Mouse (Mus musculus) adrenal gland, postnatal 14 days (tissue): ENCODE results near the gene Lamp3. TPM values are rescaled to one million over a fixed set of nuclear protein-coding genes. Genes with fewer than 3 reads are reported as not detected.
"Not testable (repeated sequence)": the region's sequence is repeated elsewhere in the genome, so short reads cannot be mapped to it uniquely, and the experiment has no call there.

Experiments
- DNase-seq: peaks from one replicate; pipeline ENCODE4 v3.0.0; 2021; ENCODE audit warnings: mixed read lengths
- long read RNA-seq, 2 experiments: library from polyadenylated mRNA; stranded (forward); transcript quantifications; one replicate each; pipeline ENCODE4 v2.0.0; 2021
- total RNA-seq: library from RNA; stranded (reverse); gene quantifications from 2 replicates; pipeline ENCODE4 v1.2.3, GENCODE M21; 2021

Lamp3 gene
- 0.15 TPM in 1 of 2 replicates, not detected in the other for total RNA-seq
- long read RNA-seq, experiment 1: 0 reads
- long read RNA-seq, experiment 2: 0 reads

DNA sequence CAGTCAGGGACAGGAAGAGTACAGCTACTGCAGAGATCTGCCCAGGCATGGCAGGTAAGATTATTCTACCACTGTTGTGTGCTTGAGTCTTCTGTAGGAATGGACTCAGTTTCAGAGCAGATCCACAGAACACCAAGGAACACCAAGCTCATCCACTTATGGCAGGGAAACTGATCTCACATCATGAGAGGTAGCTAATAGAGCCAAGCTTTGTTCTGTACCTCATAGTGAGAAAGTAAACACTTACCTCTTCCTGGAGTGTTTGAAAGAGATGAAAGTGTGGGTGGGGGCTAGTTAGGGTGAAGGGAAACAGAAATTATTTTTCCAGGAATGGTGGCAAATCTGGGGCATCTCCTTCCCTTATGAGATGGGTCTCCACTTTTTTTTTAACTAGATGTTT, at the start of gene Lamp3:
Gene Lamp3 (minus strand): TSS at position 160 of the 400 bp plus-strand sequence.
- no peak for DNase-seq

DNA sequence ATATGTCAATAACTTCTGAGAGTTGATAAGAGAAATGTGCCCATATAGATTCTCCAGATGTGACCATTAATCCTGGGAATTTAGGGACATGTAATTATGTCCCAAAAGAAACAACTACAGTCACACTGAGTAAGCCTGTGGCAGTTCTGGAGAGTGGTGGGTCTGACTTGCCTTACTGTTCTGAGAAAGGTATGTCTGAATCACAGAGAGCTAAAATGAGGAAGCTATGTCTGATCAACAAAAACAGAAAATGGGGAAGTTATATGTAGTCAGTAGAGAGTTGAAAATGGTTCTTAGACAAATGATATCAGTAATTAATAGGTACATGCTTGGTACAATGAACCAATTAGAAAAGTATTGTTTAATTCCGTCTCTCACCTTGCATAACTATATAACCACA, 26.7 kb upstream of the Lamp3 start:
- DNase-seq: no peak

DNA sequence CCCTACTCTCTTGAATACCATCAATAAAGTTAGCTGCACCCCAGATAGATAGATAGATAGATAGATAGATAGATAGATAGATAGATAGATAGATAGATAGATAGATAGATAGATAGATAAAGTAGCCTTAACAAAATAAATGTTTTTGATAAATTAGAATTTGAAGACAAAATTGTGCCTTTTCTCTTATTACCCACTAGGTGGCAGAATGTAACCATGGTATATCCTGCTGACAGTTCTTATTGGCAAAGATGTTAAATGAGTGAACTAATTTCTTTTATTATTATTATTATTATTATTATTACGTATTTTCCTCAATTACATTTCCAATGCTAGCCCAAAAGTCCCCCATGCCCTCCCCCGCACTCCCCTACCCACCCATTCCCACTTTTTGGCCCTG, 18.0 kb upstream of the Lamp3 start:
- not testable (repeated sequence) for DNase-seq

DNA sequence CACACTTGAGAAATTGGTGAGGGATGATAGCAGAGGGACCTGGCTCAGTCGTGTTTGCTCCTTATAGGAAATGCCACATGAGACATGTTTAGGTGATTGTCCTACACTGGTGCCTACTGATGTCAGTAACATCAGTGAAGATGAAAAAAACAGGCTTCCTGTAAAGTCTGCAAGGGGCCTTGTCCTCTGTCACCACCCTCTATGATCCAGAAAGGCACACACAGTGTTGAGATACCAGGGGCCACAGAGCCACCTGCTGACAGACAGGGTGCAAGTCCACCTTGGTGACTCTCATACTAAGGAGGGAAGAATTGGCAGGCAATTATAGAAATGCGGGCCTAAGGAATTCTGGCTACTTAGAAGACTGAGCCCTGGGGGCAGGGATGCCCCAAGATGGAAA, 14.8 kb upstream of the Lamp3 start:
- no peak for DNase-seq

DNA sequence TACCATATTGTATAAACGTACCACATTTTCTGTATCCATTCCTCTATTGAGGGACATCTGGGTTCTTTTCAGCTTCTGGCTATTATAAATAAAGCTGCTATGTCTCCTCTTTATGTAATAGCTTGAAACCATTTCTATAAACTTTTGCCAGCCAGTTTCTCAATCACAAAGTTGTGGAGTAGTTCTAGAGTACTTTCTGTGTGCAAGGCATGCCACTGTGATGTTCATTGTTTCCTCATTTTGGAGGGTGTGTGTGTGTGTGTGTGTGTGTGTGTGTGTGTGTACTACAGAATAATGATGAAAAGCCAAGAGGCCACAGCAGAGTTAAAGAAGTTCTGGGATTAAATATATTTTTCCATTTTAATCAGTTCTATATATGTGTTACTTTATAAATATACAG, 1.2 kb upstream of the Lamp3 start:
- DNase-seq: no peak

DNA sequence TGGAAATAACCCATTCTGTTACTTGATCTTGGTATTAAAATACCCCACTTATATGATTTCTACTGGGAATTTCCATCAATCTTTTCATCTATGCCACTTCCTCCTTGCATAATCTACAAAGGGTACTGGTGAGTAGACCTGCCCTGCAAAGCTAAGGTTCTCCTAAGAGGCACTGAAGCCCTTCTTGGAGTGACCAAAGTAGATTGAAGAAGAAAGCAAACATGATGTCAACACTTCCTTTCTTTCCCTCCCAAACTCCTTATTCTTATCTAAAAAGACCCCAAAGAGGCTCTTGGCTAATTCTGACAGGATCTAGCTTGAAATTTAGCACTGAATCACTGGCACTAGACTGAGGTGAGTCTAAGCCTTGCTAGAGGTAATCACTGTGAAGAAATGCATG, 7.0 kb downstream of the Lamp3 start:
- DNase-seq: no peak

DNA sequence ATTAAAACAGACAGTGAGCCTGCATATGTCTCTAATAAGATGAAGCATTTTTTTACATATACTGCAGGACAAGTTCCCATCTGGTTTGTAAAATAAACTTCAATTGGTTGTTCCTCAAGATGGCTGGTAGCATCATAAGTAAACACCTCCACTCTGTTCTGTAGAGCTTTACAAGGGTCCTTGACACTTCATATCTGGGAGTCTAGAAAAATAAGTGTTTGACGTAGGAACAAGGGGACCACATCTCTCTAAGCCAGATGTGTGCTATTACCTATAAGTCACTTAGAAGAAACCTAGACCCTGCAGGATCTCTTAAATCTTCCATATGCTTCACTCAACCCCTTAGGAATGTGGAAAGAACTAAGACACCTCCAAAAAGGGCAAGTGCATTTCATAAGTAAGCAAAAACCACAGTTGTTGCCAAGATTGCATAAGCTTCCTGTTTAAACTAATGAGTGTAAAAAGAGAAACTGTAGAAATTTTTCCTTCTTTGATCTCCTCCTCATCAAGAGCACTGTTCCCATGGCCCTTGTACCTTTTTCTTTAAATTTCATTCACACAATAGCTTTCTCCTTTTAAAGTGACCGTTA, 35.3 kb downstream of the Lamp3 start:
- DNase-seq: no peak

DNA sequence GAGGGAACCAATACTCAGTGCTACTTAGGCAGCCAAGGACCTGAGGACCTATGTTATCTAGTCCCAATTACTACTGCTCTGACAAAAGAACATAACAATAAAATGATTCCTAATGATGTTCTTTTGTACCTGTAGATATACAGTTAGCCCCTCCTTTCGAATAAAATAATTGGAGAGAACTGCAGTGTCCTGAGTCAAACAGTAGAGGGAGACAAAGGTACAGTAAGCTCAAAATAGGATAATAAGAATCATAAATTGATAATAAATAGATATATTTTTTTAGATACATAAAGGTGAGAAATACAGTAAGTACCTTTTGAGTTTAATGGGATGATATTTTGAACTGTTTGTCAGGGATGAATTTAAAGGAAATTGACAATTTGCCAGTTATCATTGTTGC, 39.9 kb downstream of the Lamp3 start:
- no peak for DNase-seq

DNA sequence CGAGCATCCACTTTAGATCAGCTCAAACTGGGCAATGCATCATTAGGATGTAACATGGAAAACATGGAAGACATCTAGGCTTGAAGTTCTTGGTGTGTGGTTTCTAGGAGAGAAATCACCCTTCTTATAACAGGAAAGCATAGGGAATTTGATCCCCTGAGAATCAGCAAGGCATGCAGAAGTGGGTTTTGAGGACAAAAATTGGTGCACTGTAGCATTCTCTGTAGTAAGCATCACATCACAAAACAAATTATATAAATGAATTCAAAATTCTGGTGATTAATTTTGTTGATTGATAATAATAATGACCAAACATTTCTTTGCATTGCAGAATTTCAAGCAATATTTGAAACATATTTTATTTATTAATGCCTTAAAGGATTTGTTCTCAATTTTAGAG, 76.4 kb downstream of the Lamp3 start, which contains the start of gene Olfr171:
Gene Olfr171 (minus strand): TSS at position 101 of the 400 bp plus-strand sequence.
- DNase-seq: no peak

DNA sequence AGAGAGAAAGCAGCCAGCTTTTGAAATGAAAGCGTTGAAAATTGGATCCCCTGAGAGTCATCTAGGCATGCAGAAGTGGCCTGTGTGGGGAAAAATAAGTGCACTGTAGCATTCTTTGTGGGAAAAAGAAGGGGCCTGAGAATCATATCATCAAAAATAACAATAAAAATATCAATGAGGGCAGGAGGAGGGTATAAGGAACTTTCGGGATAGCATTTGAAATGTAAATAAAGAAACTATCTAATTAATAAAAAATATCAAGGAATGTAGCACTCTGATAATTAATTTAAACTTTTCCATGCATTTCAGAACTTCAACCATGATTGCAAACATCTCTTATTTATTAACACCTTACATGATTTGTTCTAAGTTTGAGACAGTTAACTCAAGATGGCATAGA, 94.4 kb downstream of the Lamp3 start, which contains the start of gene Olfr170:
Gene Olfr170 (minus strand): TSS at position 101 of the 400 bp plus-strand sequence.
- DNase-seq: not testable (repeated sequence)

Other genes starting within 250 kb of the Lamp3 start
- gene Olfr166, start 222.7 kb downstream of the Lamp3 start, total RNA-seq: not detected in 2 replicates
- gene Olfr167, start 184.1 kb downstream of the Lamp3 start, total RNA-seq: not detected in 2 replicates
- gene Olfr168, start 170.8 kb downstream of the Lamp3 start, total RNA-seq: not detected in 2 replicates
- gene Olfr169, start 134.6 kb downstream of the Lamp3 start, total RNA-seq: not detected in 2 replicates
- not detected in 2 replicates for gene Olfr170, start 94.5 kb downstream of the Lamp3 start, total RNA-seq
- gene Olfr171, start 76.5 kb downstream of the Lamp3 start, total RNA-seq: not detected in 2 replicates
- gene B3gnt5, start 53.8 kb upstream of the Lamp3 start, total RNA-seq: 0.89 and 3.5 TPM in 2 replicates